Mouse (Mus musculus) heart, embryonic 11.5 days (tissue): ENCODE measurements at regions not wholly inside any gene's neighbourhood (a gene's known extent, or its start where the extent isn't known, plus 50 kb on each side); places are given as distances from the start of the nearest gene placed in this dataset.
A peak's percentile ranks its signal among the peaks of the same experiment; 100 is the strongest.

Experiments used
- ATAC-seq: fragments of 200-750 bp; cut with Nextera tagmentation; replicated peaks from 2 replicates; pipeline ENCODE4 v1.8.0; 2017; ENCODE audit warnings: moderate library complexity; ENCODE audit not compliant: insufficient number of reproducible peaks, low FRiP score, low TSS enrichment
- H3K27ac ChIP-seq: fragments of 300-500 bp; sonication (generic); 2 replicates; pipeline ENCODE4 v1.5.1; 2014; ENCODE audit warnings: mild to moderate bottlenecking, low read depth, low read length
- H3K27me3 ChIP-seq: fragments of 300-500 bp; sonication (generic); 2 replicates; pipeline ENCODE4 v1.6.1; 2014; ENCODE audit warnings: mild to moderate bottlenecking, low read length, mixed read lengths; ENCODE audit not compliant: control insufficient read depth, insufficient read depth
- H3K36me3 ChIP-seq: fragments of 300-500 bp; sonication (generic); 2 replicates; pipeline ENCODE4 v1.6.1; 2014; ENCODE audit warnings: mild to moderate bottlenecking, low read length, moderate library complexity, mixed read lengths; ENCODE audit not compliant: control insufficient read depth, insufficient read depth
- H3K4me1 ChIP-seq: fragments of 300-500 bp; sonication (generic); 2 replicates; pipeline ENCODE4 v1.6.1; 2014; ENCODE audit warnings: low read length; ENCODE audit not compliant: control insufficient read depth, insufficient read depth
- H3K4me2 ChIP-seq: fragments of 300-500 bp; sonication (generic); 2 replicates; pipeline ENCODE4 v1.6.1; 2014; ENCODE audit warnings: mild to moderate bottlenecking, moderate library complexity
- H3K4me3 ChIP-seq: fragments of 300-500 bp; sonication (generic); 2 replicates; pipeline ENCODE4 v1.5.1; 2014; ENCODE audit warnings: low read depth, low read length
- H3K9ac ChIP-seq: fragments of 300-500 bp; sonication (generic); 2 replicates; pipeline ENCODE4 v1.6.1; 2014; ENCODE audit warnings: mild to moderate bottlenecking, low read depth, low read length, moderate library complexity
- H3K9me3 ChIP-seq: fragments of 300-500 bp; sonication (generic); replicated peaks from 2 replicates; pipeline ENCODE4 v1.6.1; 2016; ENCODE audit warnings: low read length; ENCODE audit not compliant: control insufficient read depth
- WGBS: fragments of 180-500 bp; shearing (Covaris S2); extraction: QIAGEN DNeasy Blood & Tissue Kit; methylation state at CpG from one replicate; pipeline ENCODE4 v1.1.7; 2014; ENCODE audit not compliant: insufficient replicate concordance; 5-methylcytosine and 5-hydroxymethylcytosine counted together

DNA sequence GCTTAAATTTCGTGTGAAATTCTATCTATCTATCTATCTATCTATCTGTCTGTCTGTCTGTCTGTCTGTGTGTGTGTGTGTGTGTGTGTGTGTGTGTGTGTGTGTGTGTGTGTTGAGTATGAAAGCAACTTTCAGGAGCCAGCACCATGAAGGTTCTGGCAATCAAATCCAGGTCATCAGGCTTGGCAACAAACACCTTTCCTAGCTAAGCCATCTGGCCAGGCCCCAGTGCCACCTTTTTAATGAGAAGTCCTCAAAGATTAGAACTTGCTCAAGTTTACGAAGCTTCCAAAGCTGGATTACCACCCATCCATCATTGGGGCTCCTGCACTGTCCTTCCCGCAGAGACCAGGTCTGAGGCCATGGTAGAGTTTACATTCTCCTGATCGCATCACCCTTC, 325.0 kb downstream of the Gm49356 start:
- Histone ChIP-seq H3K4me2 (no peak overlapping the region), H3K4me3 (no peak overlapping the region), H3K9me3 (no peaks in the 10 kb centered on the region), H3K27me3 (no peaks in the 10 kb centered on the region), H3K9ac (no peak overlapping the region), H3K27ac (no peak overlapping the region), H3K36me3 (no peaks in the 10 kb centered on the region), H3K4me1 (no peaks in the 10 kb centered on the region)
- no peak for ATAC-seq
- WGBS, result 83% methylated on average over 4 of the region's 4 CpGs

DNA sequence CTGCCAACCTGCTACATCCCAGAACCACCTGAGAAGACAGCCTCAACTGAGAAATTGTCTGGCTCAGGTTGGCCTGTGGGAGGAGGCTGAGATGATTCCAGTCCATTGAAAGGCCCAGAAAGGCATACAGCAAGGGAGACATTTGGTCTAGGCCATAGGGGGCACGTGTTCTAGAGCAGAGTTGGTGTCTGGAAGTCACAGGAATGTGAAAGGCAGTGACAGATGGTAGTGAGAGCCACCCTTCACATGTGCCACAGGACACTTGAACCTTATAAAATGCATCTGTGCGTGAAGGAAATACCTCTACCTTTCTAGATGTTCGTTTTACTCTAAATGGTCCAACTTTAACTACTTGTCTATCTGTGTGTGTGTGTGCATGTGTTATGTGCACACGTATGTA, 326.1 kb downstream of the Gm49356 start:
- Histone ChIP-seq H3K27me3 (no peaks in the 10 kb centered on the region), H3K4me2 (no peak overlapping the region), H3K9me3 (no peaks in the 10 kb centered on the region), H3K36me3 (no peaks in the 10 kb centered on the region), H3K4me1 (no peaks in the 10 kb centered on the region), H3K27ac (no peak overlapping the region), H3K9ac (no peak overlapping the region), H3K4me3 (no peak overlapping the region)
- no peak for ATAC-seq
- 73% methylated on average over 4 of the region's 4 CpGs for WGBS

DNA sequence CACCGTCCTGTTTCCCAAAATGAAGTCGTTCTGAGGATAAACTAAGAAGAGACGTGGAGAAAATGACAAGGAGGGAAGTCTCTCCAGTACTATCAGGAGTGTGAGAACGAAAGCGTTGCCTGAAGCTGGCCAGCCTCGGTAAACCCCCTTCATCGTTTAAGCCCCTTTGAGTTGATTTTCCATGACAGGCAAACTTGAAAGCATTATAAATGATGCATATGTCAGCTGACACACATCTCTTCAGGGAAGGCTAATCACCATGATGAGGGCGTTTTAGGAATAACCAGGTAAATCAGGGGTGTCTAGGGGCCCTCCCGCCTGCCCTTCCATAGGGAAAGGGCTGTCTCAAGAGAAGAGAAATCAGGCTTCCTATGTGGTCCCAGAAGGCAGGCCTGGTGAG, 328.4 kb downstream of the Gm49356 start:
- Histone ChIP-seq H3K9ac (no peak overlapping the region), H3K27me3 (no peaks in the 10 kb centered on the region), H3K4me3 (no peak overlapping the region), H3K4me2 (no peak overlapping the region), H3K4me1 (no peaks in the 10 kb centered on the region), H3K9me3 (no peaks in the 10 kb centered on the region), H3K27ac (no peak overlapping the region), H3K36me3 (no peaks in the 10 kb centered on the region)
- WGBS, result 75% methylated on average over 9 of the region's 9 CpGs
- ATAC-seq, result no peak

DNA sequence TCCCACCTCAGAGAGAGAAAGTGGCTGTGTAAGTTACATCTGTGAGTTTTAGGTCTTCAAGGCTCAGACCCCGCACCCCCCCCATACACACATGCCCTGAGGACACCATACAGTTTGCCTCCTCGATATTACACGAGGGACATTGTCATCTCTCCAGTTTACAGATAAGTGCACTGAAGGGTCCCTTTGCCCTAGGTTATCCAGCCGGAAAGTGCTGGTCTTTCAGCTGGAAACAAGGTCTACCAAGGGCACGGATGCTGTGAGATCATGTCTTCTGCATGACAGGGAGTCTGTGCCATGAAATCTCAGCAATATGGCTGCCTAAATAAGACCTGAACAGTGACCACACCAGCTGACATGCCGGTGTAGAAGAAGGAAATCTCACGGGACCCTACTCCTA, 329.8 kb downstream of the Gm49356 start:
- Histone ChIP-seq H3K4me3 (no peak overlapping the region), H3K4me1 (no peaks in the 10 kb centered on the region), H3K36me3 (no peaks in the 10 kb centered on the region), H3K9ac (no peak overlapping the region), H3K9me3 (no peaks in the 10 kb centered on the region), H3K27ac (no peak overlapping the region), H3K27me3 (no peaks in the 10 kb centered on the region), H3K4me2 (no peak overlapping the region)
- 81% methylated on average over 7 of the region's 7 CpGs for WGBS
- no peak for ATAC-seq

DNA sequence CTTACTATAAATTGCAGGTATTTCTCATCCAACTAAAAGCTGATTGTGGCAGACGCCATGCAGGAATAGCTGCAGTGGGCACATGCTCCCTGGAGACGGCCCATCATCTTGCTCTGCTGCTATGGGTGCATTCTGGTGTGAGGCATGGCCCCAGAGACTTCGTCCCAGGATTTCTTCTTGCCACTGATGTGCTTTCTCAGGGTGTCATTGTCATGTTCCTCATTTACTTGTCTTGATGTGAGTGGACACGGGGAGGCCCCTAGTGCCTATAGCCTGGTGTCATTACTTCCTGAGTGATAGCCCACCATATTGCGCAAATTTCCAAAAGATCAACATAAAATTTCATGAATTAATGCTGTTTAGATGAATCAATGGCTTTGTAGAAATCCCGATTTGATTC, 336.5 kb downstream of the Gm49356 start:
- no peak for ATAC-seq
- Histone ChIP-seq H3K36me3 (no peaks in the 10 kb centered on the region), H3K4me1 (peaks cover 6% of the 10 kb centered on the region), H3K27ac (no peak overlapping the region), H3K9ac (no peak overlapping the region), H3K9me3 (no peaks in the 10 kb centered on the region), H3K4me2 (no peak overlapping the region), H3K27me3 (no peaks in the 10 kb centered on the region), H3K4me3 (no peak overlapping the region)
- 81% methylated on average over 6 of the region's 6 CpGs for WGBS

DNA sequence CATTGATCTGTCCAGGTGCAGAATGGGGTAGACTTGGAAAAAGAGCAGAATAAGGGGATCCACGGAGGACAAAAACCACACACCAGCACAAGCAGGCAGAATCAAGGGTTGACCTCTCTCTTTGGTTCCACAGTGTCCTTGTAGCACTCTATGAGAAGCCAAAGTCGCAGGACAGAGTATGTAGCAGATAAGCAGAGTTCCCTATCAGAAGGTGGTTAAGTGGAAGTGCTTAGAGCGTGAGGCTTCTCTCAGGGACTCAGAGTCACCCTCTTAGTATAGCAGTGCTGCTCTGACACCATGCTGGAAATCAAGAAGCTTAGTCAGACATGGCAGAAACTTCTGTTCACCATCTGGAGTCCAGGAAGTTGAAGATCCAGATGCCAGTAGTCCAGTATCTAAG, 338.2 kb downstream of the Gm49356 start:
- H3K9ac ChIP-seq, result no peak overlapping the region
- no peaks in the 10 kb centered on the region for H3K27me3 ChIP-seq
- peaks cover 6% of the 10 kb centered on the region for H3K4me1 ChIP-seq
- WGBS, result 42% methylated on average over 3 of the region's 3 CpGs
- peak overlapping the region; percentile 17; the same call in 1 of the 2 replicates for H3K4me2 ChIP-seq
- H3K4me3 ChIP-seq, result no peak overlapping the region
- no peaks in the 10 kb centered on the region for H3K9me3 ChIP-seq
- no peak for ATAC-seq
- no peaks in the 10 kb centered on the region for H3K36me3 ChIP-seq
- no peak overlapping the region for H3K27ac ChIP-seq

DNA sequence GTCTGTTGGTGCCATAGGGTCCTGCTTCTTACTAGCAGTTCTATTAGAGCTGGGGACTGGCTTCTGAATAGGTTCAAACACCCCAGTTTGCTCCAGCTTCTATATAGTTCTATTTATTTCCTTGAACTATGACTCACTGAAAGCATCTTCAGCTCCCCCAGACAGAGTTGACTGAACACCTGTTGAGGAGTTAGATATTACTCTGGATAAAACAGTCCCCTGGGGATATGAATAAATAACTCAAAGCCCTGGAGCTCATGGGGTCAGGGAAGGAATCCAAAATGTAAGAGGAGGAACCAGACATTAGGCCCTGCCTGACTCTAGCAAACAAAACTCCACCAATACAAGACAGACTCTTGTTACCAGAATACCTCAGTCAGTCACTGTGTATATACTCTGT, 341.4 kb downstream of the Gm49356 start:
- no peak for ATAC-seq
- Histone ChIP-seq H3K4me3 (no peak overlapping the region), H3K27ac (no peak overlapping the region), H3K9ac (no peak overlapping the region), H3K36me3 (no peaks in the 10 kb centered on the region), H3K4me1 (peaks cover 6% of the 10 kb centered on the region), H3K9me3 (no peaks in the 10 kb centered on the region), H3K27me3 (no peaks in the 10 kb centered on the region), H3K4me2 (no peak overlapping the region)

DNA sequence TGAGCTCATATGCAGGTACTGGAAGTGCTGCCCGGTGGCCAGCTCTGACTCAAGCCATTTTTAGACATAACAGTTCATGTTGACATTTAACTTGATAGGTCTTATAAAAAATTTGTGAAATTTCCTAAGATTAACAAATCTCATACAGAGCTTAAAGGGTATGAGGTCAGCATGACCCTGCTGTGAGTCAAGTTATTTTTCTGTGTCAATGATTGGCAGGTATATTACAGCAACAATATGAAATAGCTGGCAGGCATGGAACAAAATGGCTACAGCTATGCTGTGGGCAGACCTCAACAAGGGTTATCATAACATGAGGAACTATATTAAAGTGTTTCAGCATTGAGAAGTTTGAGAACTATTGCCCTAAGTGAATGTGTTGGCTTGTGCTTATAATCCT, 342.6 kb downstream of the Gm49356 start:
- Histone ChIP-seq H3K27ac (no peak overlapping the region), H3K4me2 (no peak overlapping the region), H3K36me3 (no peaks in the 10 kb centered on the region), H3K9ac (no peak overlapping the region), H3K27me3 (no peaks in the 10 kb centered on the region), H3K9me3 (no peaks in the 10 kb centered on the region), H3K4me1 (peaks cover 6% of the 10 kb centered on the region), H3K4me3 (no peak overlapping the region)
- ATAC-seq, result no peak
- WGBS, result 70% methylated on average over 1 of the region's 1 CpGs

DNA sequence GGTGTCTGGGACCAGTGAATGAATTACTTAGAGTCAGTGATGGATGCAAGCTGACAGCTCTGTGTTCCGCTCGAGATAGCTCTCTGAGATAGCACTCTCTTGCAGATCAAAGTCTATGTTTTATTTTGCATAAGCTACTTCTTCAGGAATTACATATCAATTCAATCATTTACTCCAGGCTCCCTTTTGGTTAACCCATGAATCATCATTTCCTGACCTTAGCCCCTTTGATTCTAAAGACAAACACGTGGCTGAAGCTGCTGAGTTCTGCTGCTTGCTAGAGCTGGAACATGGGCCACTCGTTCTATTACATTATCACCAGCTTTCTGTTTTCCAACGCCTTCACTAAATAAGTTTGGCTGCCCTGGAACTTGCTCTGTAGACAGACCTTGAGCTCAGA, 343.2 kb downstream of the Gm49356 start:
- H3K27me3 ChIP-seq, result no peaks in the 10 kb centered on the region
- no peaks in the 10 kb centered on the region for H3K9me3 ChIP-seq

More for the DNA sequence above, 343.2 kb downstream of the Gm49356 start:
- H3K36me3 ChIP-seq, result no peaks in the 10 kb centered on the region
- no peak overlapping the region for H3K4me2 ChIP-seq
- H3K4me3 ChIP-seq, result no peak overlapping the region
- WGBS, result 69% methylated on average over 5 of the region's 5 CpGs
- no peak overlapping the region for H3K27ac ChIP-seq
- no peak for ATAC-seq
- peaks cover under 1% of the 10 kb centered on the region for H3K4me1 ChIP-seq
- no peak overlapping the region for H3K9ac ChIP-seq
